Mouse (Mus musculus) stomach, embryonic 15.5 days (tissue): ENCODE data around the gene Mettl23. TPM values are rescaled to one million over a fixed set of nuclear protein-coding genes. Genes with fewer than 3 reads are reported as not detected.
"Not testable (repeated sequence)": the region's sequence is repeated elsewhere in the genome, so short reads cannot be mapped to it uniquely, and the experiment has no call there.

ENCODE experiments used
- ATAC-seq: fragments of 200-750 bp; cut with Nextera tagmentation; 2 replicates; pipeline ENCODE4 v1.8.0; 2017; ENCODE audit warnings: low read depth, moderate number of reproducible peaks, moderate TSS enrichment; ENCODE audit not compliant: insufficient read depth, low FRiP score
- H3K27ac ChIP-seq: fragments of 300-500 bp; sonication (generic); 2 replicates; pipeline ENCODE4 v1.5.1; 2015; ENCODE audit warnings: mild to moderate bottlenecking, inconsistent platforms
- H3K27me3 ChIP-seq: fragments of 300-500 bp; sonication (generic); replicated peaks from 2 replicates; pipeline ENCODE4 v1.6.1; 2015; ENCODE audit warnings: inconsistent platforms
- H3K36me3 ChIP-seq: fragments of 300-500 bp; sonication (generic); 2 replicates; pipeline ENCODE4 v1.6.1; 2015; ENCODE audit warnings: inconsistent platforms
- H3K4me1 ChIP-seq: fragments of 300-500 bp; sonication (generic); 2 replicates; pipeline ENCODE4 v1.6.1; 2015; ENCODE audit warnings: inconsistent platforms
- H3K4me2 ChIP-seq: fragments of 300-500 bp; sonication (generic); 2 replicates; pipeline ENCODE4 v1.6.1; 2015; ENCODE audit warnings: mild to moderate bottlenecking, inconsistent platforms
- H3K4me3 ChIP-seq: fragments of 300-500 bp; sonication (generic); replicated peaks from 2 replicates; pipeline ENCODE4 v1.5.1; 2015; ENCODE audit warnings: inconsistent platforms
- H3K9ac ChIP-seq: fragments of 300-500 bp; sonication (generic); 2 replicates; pipeline ENCODE4 v1.6.1; 2015; ENCODE audit warnings: inconsistent platforms
- H3K9me3 ChIP-seq: fragments of 300-500 bp; sonication (generic); 2 replicates; pipeline ENCODE4 v1.6.1; 2016; ENCODE audit warnings: inconsistent platforms
- WGBS: fragments of 180-500 bp; shearing (Covaris S2); methylation state at CpG from one replicate; pipeline ENCODE4 v1.1.7; 2015; 5-methylcytosine and 5-hydroxymethylcytosine counted together
- polyA plus RNA-seq: library from polyadenylated mRNA; unstranded; fragments of >200 nt; fragmentation: Nextera tagmentation; extraction: Ambion mirVana; gene quantifications from 2 replicates; pipeline ENCODE4 v1.2.1, GENCODE M21; 2015

The Mettl23 gene
- polyA plus RNA-seq, 1 experiment from 2014 or later: 61.3 TPM

GRCm38 (mm10) chr11:116822215-116822614 lies 20.9 kb upstream of the Mettl23 start:
- H3K27ac ChIP-seq: no peak overlapping the region
- H3K27me3 ChIP-seq: no peaks in the 10 kb centered on the region
- no peak overlapping the region for H3K9ac ChIP-seq
- no peak for ATAC-seq
- H3K4me2 ChIP-seq: no peak overlapping the region
- H3K4me1 ChIP-seq: peaks cover 32% of the 10 kb centered on the region; the same call in 1 of the 2 replicates
- H3K9me3 ChIP-seq: no peaks in the 10 kb centered on the region
- 53% methylated on average over 10 of the region's 10 CpGs for WGBS
- no peak overlapping the region for H3K4me3 ChIP-seq
- H3K36me3 ChIP-seq: no peaks in the 10 kb centered on the region

GRCm38 (mm10) chr11:116822626-116823025 lies 20.5 kb upstream of the Mettl23 start:
- Histone ChIP-seq H3K27ac (no peak overlapping the region), H3K9ac (no peak overlapping the region), H3K27me3 (no peaks in the 10 kb centered on the region), H3K4me1 (peaks cover 36% of the 10 kb centered on the region; the same call in 1 of the 2 replicates), H3K4me2 (no peak overlapping the region), H3K36me3 (no peaks in the 10 kb centered on the region), H3K9me3 (no peaks in the 10 kb centered on the region), H3K4me3 (no peak overlapping the region)
- no peak for ATAC-seq
- 75% methylated on average over 10 of the region's 10 CpGs for WGBS

- no peak overlapping the region for H3K27ac ChIP-seq
- ATAC-seq: no peak
- no peak overlapping the region for H3K4me2 ChIP-seq
- H3K9ac ChIP-seq: no peak overlapping the region
- WGBS: 98% methylated on average over 2 of the region's 2 CpGs
- no peaks in the 10 kb centered on the region for H3K36me3 ChIP-seq
- no peaks in the 10 kb centered on the region for H3K9me3 ChIP-seq
- H3K27me3 ChIP-seq: no peaks in the 10 kb centered on the region
- peaks cover 40% of the 10 kb centered on the region for H3K4me1 ChIP-seq
- no peak overlapping the region for H3K4me3 ChIP-seq
Observed at GRCm38 (mm10) chr11:116823255-116823654, 19.8 kb upstream of the Mettl23 start.

GRCm38 (mm10) chr11:116823885-116824284 lies 19.2 kb upstream of the Mettl23 start:
- H3K4me3 ChIP-seq, ATAC-seq, H3K4me2 ChIP-seq, H3K9ac ChIP-seq, H3K36me3 ChIP-seq, H3K9me3 ChIP-seq, H3K27ac ChIP-seq, H3K27me3 ChIP-seq: not testable (repeated sequence)
- peaks cover 36% of the 10 kb centered on the region for H3K4me1 ChIP-seq
- WGBS: 95% methylated on average over 10 of the region's 10 CpGs

GRCm38 (mm10) chr11:116825230-116825629 lies 17.8 kb upstream of the Mettl23 start:
- H3K4me3 ChIP-seq: no peak overlapping the region
- ATAC-seq: no peak
- no peak overlapping the region for H3K27ac ChIP-seq
- H3K9me3 ChIP-seq: no peaks in the 10 kb centered on the region
- H3K4me1 ChIP-seq: peaks cover 32% of the 10 kb centered on the region
- H3K9ac ChIP-seq: no peak overlapping the region
- 66% methylated on average over 5 of the region's 5 CpGs for WGBS
- H3K27me3 ChIP-seq: no peaks in the 10 kb centered on the region
- no peaks in the 10 kb centered on the region for H3K36me3 ChIP-seq
- H3K4me2 ChIP-seq: no peak overlapping the region

GRCm38 (mm10) chr11:116826550-116827504 lies 16.3 kb upstream of the Mettl23 start:
- ATAC-seq: no peak
- Histone ChIP-seq H3K9me3 (no peaks in the 10 kb centered on the region), H3K4me3 (peak overlapping the region; percentile 64), H3K27ac (peak overlapping the region; percentile 78), H3K27me3 (no peaks in the 10 kb centered on the region), H3K4me2 (peak overlapping the region; percentile 74), H3K36me3 (no peaks in the 10 kb centered on the region), H3K9ac (peak overlapping the region; percentile 55), H3K4me1 (peaks cover 25% of the 10 kb centered on the region)
- 39% methylated on average over 17 of the region's 17 CpGs for WGBS

GRCm38 (mm10) chr11:116827534-116828165 lies 15.4 kb upstream of the Mettl23 start, which contains the start of gene Mxra7:
Mxra7 (minus strand) TSS chr11:116828046.
- peak within 1 kb of the TSS; percentile 78 for H3K27ac ChIP-seq
- H3K9ac ChIP-seq: peak within 1 kb of the TSS; percentile 55
- H3K4me3 ChIP-seq: peak within 1 kb of the TSS; percentile 64
- peak within 1 kb of the TSS; percentile 74 for H3K4me2 ChIP-seq
- H3K36me3 ChIP-seq: no peaks in the 10 kb centered on the region
- no peaks in the 10 kb centered on the region for H3K9me3 ChIP-seq
- peaks cover 25% of the 10 kb centered on the region for H3K4me1 ChIP-seq
- no peaks in the 10 kb centered on the region for H3K27me3 ChIP-seq
- peak; percentile 56 for ATAC-seq
- WGBS: under 1% methylated on average over 69 of the region's 71 CpGs

- no peak overlapping the region for H3K27ac ChIP-seq
- no peak for ATAC-seq
- no peak overlapping the region for H3K4me2 ChIP-seq
- no peaks in the 10 kb centered on the region for H3K9me3 ChIP-seq
- peaks cover 39% of the 10 kb centered on the region for H3K36me3 ChIP-seq
- no peaks in the 10 kb centered on the region for H3K27me3 ChIP-seq
- no peak overlapping the region for H3K9ac ChIP-seq
- peaks cover 10% of the 10 kb centered on the region for H3K4me1 ChIP-seq
- H3K4me3 ChIP-seq: no peak overlapping the region
- WGBS: 37% methylated on average over 4 of the region's 4 CpGs
Observed at GRCm38 (mm10) chr11:116832172-116832685, 10.8 kb upstream of the Mettl23 start.

- Histone ChIP-seq H3K9ac (no peak overlapping the region), H3K27me3 (no peaks in the 10 kb centered on the region), H3K4me1 (peaks cover 7% of the 10 kb centered on the region), H3K4me3 (no peak overlapping the region), H3K9me3 (no peaks in the 10 kb centered on the region), H3K4me2 (no peak overlapping the region), H3K27ac (no peak overlapping the region), H3K36me3 (peaks cover 65% of the 10 kb centered on the region)
- 94% methylated on average over 1 of the region's 1 CpGs for WGBS
- no peak for ATAC-seq
Observed at GRCm38 (mm10) chr11:116834954-116835353, 8.1 kb upstream of the Mettl23 start.

GRCm38 (mm10) chr11:116836283-116836682 lies 6.8 kb upstream of the Mettl23 start:
- H3K27ac ChIP-seq: no peak overlapping the region
- H3K4me3 ChIP-seq: no peak overlapping the region
- H3K4me2 ChIP-seq: no peak overlapping the region
- H3K9ac ChIP-seq: no peak overlapping the region
- H3K4me1 ChIP-seq: peaks cover 20% of the 10 kb centered on the region
- H3K9me3 ChIP-seq: no peaks in the 10 kb centered on the region
- peaks cover 76% of the 10 kb centered on the region for H3K36me3 ChIP-seq
- 93% methylated on average over 4 of the region's 4 CpGs for WGBS
- no peak for ATAC-seq
- no peaks in the 10 kb centered on the region for H3K27me3 ChIP-seq

- no peak overlapping the region for H3K4me2 ChIP-seq
- H3K4me1 ChIP-seq: peaks cover 25% of the 10 kb centered on the region
- H3K27me3 ChIP-seq: no peaks in the 10 kb centered on the region
- no peak for ATAC-seq
- no peaks in the 10 kb centered on the region for H3K9me3 ChIP-seq
- no peak overlapping the region for H3K9ac ChIP-seq
- no peak overlapping the region for H3K27ac ChIP-seq
- H3K36me3 ChIP-seq: peaks cover 76% of the 10 kb centered on the region
- no peak overlapping the region for H3K4me3 ChIP-seq
- WGBS: 93% methylated on average over 10 of the region's 10 CpGs
Observed at GRCm38 (mm10) chr11:116837441-116837840, 5.6 kb upstream of the Mettl23 start.

GRCm38 (mm10) chr11:116838936-116839335 lies 4.1 kb upstream of the Mettl23 start:
- Histone ChIP-seq H3K4me3 (no peak overlapping the region), H3K9me3 (no peaks in the 10 kb centered on the region), H3K27ac (no peak overlapping the region), H3K9ac (no peak overlapping the region), H3K27me3 (no peaks in the 10 kb centered on the region), H3K4me2 (no peak overlapping the region), H3K36me3 (peaks cover 70% of the 10 kb centered on the region), H3K4me1 (peaks cover 25% of the 10 kb centered on the region)
- ATAC-seq: no peak
- 79% methylated on average over 14 of the region's 14 CpGs for WGBS
